Mouse (Mus musculus): Measurements from ENCODE around the gene Ldb2.
A peak's percentile ranks its signal among the peaks of the same experiment; 100 is the strongest.

The Ldb2 gene

DNA sequence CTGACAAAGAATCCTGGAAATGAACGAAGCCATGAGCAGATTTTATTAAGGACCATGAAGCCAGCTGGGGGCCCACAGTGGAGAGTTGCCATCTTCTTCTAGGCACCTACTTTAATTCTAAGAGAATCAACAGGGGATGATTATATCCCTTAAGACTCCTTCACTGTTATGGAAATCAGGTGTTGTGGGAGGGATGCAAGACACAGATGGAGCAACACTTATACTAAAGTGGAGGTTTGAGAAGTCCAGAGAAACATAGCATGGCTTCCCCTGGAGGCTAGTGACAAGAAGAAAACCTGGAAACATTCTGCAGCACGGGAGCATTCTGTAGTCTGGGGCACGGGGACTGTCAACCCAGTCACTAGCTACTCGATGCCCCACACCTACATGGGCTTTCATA lies 85.0 kb downstream of the Ldb2 start:
- DNase-seq = no peak

DNA sequence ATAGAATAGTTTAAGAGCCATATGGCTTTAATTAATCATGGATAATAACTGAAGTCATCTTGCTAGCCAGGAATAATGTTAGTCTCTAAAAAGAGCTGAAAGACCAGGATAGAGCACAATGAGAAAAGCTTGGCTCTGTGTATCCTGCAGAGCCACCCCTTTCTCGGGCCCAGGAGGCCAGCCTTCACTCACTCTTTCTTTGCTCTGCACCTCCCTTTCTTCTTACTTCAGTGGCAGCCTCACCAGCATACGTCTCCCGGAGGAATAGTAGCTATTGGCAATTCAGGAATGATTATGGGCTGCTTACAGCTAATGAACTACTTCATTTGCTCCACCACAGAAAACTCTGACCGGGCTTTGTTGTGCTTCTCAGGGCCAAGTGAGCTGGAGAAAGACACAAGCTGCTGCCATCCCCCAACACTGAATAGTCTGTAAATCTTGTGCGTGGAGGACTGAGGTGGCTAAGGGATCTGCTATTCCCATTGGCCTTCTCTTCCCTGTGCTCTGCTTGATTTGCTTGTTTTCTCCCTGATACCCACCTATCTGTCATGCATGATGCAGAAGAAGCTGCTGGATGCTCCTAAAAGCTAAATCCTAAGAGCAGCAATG lies 86.2 kb downstream of the Ldb2 start:
- DNase-seq = no peak

DNA sequence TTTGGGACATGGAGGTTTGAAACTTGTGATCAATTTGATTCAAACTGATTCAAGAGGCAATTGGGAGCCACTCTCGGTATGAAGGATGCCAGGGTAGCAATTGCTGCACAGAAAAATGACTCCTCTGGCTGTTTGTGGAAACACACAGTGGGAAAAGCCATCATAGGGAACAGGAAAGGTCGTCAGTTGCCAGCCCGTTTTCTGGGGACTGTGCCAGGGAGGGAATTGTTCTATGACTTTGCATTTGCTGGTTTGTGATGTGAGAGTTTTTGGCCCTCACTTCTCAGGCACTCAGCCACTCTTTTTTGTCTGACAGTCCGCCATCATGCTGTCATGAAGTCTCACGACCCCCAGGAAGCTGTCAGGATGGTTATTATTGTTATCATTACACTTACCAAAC lies 88.3 kb downstream of the Ldb2 start:
- peak; percentile 63 to 72 for DNase-seq

DNA sequence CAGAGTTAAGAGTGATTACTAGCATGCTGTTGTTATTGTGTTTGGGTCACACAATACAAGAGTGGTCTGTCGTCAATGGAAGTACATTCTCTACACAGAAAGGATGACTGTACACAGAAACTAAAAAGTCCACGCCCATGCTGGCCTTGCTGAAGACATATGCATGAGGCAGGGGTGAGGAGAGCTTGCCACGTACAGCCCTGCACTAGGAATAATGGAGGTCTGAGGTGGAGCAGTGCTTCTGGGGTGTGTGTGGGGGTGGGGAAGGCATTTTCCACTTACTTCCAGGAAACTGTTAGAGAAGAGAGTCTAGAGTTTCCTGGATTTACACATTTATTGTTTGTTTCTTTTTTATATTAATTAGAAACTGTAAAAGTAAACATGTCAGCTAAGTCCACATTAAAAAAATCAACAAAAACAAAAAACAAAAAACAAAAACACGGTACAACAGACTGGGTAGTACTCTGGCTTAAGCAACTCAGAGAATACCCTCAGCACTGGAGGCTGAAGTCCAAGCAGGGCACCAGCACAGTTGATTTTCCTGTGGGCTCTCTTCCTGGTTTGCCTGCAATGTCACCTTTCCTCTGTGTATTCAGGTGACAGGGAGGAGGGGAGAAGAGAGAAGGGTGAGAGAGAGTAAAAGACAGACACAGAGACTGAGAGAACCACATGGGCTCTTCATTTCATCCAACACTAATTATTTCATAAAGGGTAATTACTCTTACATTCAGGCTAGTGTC lies 89.2 kb downstream of the Ldb2 start:
- DNase-seq = no peak

DNA sequence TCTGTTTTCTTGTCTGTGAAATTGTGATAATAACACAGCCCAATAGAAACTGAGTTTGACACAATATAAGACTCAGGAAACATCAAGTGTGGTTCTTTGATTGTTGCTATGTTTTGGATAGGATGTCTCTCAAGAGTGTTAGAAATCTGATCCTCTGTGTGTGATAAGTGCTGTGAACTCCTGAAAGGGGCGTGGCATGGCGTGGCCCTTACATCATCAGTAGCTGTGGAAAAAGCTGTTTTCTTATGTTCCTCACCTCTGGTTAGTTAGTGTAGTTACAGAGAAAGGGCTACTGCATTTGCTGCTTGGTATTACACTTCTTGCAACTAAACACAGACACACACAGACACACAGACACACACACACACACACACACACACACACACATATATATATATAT lies 90.2 kb downstream of the Ldb2 start:
- DNase-seq = no peak

DNA sequence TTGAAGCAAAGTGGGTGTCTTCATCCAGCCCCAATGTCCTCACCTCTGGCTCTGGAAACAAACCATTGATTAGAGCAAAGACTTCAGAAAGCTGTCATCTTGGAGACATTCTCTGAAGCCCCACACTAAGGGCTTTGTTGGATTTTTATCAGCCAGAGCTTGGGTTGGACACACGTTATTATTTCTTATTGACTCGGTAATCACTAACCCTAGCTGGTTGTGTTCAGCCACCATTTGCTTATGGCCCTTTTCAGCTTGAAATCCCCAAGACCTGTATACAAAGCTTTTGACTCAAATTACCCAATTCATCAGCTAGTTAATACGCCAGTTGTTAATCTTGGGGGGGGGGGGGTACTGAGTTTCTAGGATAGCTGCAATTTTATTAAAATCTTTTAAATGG lies 91.5 kb downstream of the Ldb2 start:
- DNase-seq = no peak

DNA sequence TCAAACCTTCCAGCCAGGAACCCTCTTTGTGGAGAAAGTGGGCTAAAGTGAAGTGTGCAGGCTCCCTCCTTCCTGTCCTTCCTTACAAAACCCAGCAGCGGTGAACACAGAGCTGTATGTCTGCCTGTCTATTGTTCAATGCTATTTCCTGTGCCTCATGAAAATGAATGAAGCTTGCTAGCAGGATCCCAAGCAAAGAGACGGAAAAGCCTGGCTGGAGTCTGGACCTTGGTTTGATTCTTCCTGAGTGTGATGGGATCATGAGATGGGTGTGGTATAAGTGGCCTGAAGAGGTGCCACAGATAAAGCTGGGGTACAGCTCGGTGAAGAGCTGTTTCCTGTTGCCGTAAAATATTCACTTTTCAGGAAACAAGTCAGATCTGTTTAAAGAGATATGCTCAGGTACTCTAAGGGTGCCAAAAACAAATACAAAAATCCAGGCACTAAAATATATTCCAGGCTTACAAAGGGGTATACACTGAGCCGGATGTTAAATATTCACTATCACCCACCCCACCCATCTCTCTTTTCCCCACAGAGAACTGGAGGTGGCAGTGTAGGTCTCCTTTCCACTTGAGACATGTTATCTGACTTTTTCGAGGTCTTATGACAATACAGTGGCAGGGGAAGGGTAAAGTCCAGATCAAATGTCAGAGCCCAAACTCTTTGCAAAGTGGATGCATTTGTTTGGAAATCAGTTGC lies 92.3 kb downstream of the Ldb2 start:
- DNase-seq = peak; percentile 37 to 47

DNA sequence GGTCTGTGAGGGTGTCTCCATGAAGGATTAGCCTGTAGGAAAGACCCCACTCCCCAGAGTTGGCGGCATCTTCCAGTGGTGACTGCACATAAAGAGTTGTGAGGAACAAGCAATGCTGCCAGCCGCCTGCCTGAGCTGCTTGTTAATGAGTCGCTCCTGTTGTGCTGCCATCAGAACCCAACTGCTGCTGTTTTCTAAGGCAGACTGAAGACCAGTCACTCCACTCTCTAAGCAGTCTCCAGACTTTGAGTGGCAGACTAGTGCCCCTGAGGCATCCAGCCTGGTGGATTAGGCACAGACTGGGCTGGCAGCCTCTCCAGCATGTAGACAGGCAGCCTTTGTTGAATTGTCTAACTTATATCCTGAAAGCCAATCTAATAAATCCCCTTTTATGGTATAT lies 101.5 kb downstream of the Ldb2 start:
- no peak for DNase-seq

DNA sequence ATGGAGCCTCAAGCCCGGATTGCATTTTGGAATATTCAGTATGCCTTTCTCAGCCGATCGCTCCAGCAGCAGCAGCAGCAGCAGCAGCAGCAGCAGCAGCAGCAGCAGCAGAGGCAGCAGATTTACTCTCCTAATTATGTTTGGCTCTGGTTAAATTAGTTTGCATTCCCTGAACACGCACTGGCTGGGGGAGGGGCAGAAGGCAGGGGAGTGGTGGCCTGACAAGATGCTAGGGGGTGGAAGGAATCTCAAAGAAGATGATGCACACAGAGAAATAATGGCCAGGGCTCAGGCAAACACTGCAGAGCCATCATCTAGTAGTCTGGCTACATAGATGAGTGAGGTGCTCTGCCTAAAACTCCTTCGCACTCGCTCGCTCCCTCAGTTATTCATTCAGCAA lies 102.9 kb downstream of the Ldb2 start:
- DNase-seq = no peak

DNA sequence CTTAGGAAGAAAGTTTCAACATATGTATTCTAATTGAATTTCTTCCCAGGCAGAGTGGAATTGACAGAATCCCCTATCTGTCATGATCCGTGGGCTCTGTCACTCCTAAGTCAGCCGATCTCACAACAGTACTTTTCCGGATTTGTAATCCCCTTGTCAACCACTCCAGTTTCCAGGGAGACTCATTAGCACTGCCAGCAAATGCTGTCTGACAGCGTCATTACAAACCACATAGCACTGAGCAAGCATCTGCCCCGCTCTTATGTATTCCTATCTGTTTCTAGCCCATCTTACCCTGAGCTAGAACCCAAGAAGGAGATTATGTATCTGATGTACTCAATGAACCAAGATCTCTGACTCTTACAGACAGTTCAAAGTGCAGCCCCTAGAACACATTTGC lies 105.8 kb downstream of the Ldb2 start:
- no peak for DNase-seq

DNA sequence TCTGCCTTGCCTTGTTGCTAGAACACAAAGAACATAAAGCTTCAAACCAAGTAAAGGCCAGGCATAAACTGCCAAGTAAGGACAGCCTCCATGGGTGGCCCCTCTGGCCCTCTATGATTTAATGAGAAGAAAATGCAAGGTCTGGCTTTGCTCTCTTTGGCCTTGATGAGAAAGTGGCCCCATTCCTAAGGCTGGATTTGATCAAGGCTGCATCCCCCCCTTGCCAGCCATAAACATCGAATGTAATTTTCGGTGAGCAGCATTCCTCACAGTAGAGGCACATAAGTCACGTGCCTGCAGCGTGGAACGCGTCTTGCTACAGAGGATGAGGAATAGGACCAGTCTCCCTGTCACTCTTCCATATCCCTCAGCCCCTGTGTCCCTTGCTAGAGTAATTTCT lies 113.1 kb downstream of the Ldb2 start:
- DNase-seq = no peak

DNA sequence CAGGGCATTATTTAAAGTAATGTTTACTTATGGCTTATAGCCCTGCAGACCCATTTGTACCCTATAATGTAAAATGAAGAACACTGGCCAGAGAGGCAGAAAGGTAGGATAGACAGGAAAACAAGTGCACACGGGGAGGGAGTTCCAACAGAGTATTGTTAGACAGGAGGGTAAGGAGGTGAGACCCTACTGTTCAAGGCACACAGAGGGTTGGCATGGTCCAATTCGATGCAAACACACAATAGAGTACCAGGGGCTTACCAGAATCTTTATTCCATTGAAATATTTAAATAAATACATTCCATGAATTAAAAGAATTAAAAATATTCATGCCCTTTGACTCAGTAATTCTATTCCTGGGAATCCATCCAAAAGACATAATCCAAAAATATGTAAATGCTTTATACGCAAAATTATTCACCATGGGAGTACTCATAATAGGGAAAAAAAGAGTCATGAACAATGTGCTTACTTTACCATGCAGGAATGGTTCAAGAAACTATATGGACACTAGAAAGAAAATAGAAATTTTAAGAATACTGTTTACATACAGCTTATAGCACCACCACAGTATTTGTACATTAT lies 118.3 kb downstream of the Ldb2 start:
- DNase-seq = no peak

DNA sequence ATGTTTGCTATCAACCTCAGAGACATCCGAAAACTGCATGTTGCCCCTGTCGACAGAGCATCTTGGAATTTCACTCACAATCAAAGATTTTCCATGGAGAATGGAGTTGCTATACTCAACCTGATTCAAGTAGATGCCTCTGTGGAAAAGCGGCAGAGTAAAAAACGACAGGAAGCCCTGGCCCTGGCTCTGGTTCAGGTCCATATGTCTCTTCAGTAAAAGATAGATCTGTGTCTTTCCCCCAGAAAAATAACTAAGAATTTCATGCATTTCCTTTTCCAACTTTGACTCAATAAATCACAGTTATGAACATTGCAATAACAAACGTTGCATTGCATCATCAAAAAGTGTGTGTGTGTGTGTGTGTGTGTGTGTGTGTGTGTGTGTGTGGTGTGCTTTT lies 121.7 kb downstream of the Ldb2 start:
- DNase-seq = no peak

DNA sequence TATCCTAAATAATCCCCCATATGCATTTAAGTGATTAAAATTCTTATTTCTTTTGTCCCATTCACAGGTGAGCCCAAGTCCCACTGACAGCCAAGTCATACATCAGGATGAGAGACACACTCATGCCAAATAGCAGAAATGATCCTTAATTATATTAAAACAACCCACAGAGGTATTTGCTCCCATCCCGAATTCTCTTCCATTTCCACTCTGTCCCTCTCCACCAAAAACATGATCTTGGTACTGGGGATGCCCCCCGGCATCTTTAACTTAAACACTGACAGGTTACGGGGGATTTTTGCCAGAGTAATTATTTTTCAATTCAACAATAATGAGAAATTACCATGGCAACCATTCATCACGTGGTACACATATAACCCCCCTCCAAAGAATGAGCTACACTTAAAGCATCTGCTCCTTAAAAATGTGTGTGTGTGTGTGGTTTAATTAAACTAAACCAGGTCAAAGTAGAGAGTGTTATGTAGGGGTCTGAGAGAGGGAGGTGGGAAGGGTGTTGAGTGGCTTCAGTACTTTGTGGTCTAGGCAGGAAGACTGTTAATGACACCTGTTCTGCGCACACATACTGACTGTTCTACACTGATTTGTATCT lies 123.2 kb downstream of the Ldb2 start:
- no peak for DNase-seq

DNA sequence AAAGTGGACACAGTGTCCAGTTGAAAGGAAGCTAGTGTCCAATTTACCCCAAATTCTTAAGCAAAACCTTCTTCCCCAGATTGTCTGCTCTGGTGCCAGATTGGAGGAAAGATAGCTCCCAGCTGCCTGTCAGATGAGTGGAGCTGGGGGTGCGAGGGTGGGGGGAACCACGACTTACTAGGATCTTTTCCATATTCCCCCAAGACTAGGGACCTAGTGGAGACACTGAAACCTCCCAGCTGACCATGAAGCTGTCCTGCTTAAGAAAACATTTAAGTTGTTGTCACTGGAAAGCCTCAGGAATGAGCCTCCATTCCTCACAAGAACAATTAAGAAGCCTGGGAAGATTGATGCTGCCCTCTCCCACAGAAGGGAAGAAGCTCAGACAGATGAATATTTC lies 129.1 kb downstream of the Ldb2 start:
- peak; percentile 15 to 49 for DNase-seq

DNA sequence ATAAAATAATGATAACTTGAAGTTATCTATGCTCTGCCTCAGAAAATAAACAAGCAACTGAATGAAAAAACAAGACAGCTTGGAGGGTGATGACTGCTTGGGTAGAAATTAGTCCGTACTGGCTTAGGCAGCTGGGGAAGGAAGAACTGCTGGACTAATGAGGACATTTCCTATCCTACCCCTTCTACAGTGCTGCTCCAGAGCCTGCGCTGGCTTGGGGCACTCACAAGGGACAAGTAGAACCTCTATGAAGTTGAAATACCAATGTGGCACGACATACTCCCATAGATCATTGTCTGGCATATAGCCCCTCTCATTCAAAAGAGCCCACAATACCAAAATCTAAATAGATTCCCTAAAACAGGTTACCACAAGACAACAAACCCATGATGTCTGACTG lies 131.6 kb downstream of the Ldb2 start:
- DNase-seq = no peak

DNA sequence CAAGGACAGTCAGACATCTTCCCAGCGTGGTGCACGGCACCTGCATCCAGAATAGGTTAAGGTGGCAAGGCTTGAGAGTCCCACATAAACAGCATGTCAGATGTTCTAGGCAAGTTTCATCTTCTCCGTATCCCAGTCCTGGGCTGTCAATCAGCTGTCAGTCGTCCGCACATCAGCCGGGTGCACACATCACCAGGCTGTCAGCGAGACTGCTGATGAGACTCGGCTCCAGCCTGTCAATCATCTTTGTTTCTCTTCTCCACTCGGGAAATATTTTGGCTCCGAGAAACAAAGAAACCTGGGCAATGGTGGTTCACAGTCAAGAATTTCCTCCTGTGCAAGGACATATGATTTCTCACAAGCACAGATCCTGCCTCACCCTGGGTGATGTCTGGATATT lies 132.1 kb downstream of the Ldb2 start:
- DNase-seq = no peak

DNA sequence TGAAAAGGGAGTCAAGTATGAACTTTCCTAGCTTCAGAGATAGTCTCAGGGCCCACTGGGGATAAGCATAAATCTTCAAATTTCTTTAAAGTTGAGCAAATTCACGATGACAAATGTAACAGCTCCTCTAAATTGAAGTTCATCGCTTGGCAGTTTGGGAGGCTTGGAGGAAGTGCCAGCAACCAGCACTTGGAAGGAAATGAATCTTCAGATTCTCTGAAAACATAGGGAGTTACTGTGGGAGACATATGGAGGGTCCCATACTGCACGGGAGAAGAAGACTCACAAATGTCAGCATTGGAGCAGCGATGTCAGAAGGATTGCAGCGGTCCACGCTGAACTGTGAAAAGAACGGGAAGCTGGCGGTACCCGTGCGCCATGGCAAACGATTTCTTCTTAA lies 139.8 kb downstream of the Ldb2 start:
- DNase-seq = no peak

DNA sequence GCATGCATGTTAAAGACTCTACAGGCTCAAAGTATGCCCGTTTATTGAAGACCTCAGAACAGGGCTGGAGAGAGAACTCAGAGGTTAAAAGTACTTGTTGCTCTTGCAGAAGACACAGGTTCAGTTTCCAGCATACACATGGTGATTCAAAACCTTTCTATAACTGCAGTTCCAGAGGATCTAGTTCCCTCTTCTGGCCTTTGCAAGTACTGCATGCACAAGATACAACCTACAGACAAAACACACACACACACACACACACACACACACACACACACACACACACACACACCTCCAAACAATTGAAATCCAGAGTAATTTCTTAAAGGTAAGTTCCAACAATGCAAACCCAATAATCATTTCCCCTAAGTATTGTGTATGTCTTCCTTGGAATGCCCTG lies 142.8 kb downstream of the Ldb2 start:
- no peak for DNase-seq

DNA sequence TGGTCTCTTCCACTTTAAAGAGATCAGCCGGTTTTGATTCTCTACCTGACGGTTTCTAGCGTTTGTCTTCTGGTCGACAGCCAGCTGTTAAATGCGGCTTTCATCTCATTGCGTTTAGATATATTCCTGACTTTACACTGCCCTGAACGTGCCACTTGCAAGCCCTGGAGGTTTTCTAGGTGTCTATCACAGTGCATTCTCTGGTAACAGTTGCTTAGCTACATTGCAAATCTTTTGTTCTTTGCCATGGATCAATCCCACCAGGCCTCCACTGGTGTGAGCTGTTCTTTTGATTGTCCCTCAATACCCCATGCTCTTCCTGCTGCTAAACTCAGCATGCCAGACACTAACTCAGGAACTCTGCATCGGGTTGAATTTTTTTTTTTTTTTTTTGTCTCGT lies 145.1 kb downstream of the Ldb2 start:
- no peak for DNase-seq

DNA sequence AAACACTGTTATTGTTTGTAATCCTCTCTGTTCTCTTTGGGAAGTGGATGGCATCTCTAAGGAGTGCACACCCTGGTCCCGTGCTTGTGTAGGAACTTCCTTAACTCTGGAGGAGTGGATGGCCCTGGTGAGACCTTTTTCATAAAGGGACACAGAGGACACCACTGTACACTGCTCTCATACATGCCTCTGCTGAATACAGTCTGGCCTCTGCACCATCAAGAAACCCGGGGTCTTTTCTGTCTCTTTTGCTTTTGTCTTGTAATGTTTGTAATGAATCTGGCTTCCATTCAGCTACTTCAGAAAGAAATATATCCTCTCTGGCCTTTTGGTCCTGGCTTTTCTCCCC lies 152.7 kb downstream of the Ldb2 start:
- DNase-seq = no peak

DNA sequence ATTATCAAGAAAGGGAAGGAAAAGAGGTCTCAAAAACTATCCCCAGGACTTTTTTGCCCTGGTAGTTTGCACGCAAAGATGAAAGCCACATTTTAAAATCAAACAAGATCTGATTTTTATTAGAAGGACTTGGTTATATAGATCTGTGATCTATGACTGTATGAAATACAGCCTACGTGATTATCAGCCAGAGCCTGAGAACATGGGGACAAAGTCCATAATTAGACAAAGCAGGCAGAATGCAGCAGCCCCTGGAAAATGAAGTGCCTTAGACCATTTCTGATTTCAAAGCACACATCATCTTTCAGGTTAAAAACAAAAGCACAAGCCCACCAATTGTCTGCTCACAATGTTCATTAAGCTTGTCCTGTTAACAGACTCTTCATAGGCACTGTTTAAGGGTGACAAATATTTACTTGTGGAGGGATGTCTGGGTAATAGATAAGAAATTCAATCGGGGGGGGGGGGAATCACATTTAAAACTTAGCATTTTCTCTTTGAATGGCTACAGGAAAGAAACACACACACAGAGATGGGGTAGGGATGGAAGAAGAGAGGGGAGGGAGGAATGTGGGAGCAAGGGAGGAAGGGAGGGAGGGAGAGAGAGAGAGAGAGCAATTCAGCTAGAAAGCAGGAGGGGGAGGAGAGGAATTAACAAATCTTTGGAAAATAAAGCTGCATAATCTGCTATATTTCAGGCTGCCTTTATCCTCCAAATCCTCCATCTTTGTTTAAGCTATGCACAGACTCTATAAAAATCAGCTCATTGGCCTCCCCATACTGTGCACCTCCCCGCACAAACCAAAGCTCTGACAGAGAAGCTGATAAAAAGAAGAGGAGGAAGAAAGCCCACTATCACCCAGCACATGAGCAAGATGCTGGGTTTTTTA lies 153.3 kb downstream of the Ldb2 start:
- DNase-seq = no peak

DNA sequence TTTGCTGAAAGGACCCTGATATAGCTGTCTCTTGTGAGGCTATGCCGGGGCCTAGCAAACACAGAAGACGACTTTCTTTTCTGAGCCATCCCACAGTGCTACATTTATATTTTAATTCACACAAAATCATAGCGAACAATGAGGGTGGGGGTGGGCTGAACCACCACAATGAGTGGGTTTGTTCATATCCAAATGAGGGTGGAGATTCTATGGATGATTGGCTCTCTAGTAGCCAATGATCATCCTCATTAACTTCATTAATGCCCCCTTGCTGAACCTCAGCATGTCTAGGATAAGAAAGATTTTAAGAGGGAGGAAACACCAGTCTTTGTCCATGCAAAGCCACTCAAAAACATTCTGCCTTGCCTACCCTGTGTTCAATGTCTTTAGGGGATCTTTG lies 156.4 kb downstream of the Ldb2 start:
- DNase-seq = no peak

Data from lung, postnatal 4 days (tissue).